Mouse (Mus musculus) C2C12 (cell line): ENCODE measurements around the gene Orm3. TPM values are rescaled to one million over a fixed set of nuclear protein-coding genes. Genes with fewer than 3 reads are reported as not detected.

Source experiments
- H3K27me3 ChIP-seq: one replicate; pipeline ENCODE4 v1.6.1; 2011; ENCODE audit not compliant: control insufficient read depth, insufficient read depth, insufficient read length
- H3K36me3 ChIP-seq: one replicate; pipeline ENCODE4 v1.6.1; 2011; ENCODE audit not compliant: control insufficient read depth, insufficient read depth
- H3K4me3 ChIP-seq: one replicate; pipeline ENCODE4 v1.5.1; 2011; ENCODE audit warnings: mild to moderate bottlenecking, control low read depth; ENCODE audit not compliant: poor library complexity, insufficient read depth, severe bottlenecking
- H3K79me2 ChIP-seq: one replicate; pipeline ENCODE4 v1.6.1; 2011; ENCODE audit not compliant: control insufficient read depth, insufficient read depth
- H3K79me3 ChIP-seq: one replicate; pipeline ENCODE4 v1.6.1; 2011; ENCODE audit warnings: low read depth, control low read depth
- H3ac ChIP-seq: one replicate; pipeline ENCODE3; 2011; ENCODE audit warnings: low read depth; ENCODE audit not compliant: control insufficient read depth, insufficient read length
- CEBPB ChIP-seq: IDR thresholded peaks from one replicate; pipeline ENCODE4 v1.6.1; 2011; ENCODE audit warnings: low read depth, mild to moderate bottlenecking, control low read depth, moderate library complexity
- CTCF ChIP-seq: IDR thresholded peaks from one replicate; pipeline ENCODE4 v1.5.1; 2011; ENCODE audit not compliant: control insufficient read depth, insufficient read depth, insufficient read length
- FOSL1 ChIP-seq: IDR thresholded peaks from one replicate; pipeline ENCODE4 v1.8.0; 2011; ENCODE audit warnings: mild to moderate bottlenecking, low read length; ENCODE audit not compliant: poor library complexity, insufficient read depth, severe bottlenecking
- MAX ChIP-seq: IDR thresholded peaks from one replicate; pipeline ENCODE4 v1.6.1; 2011; ENCODE audit warnings: mild to moderate bottlenecking, control low read depth
- MYOD1 ChIP-seq: IDR thresholded peaks from one replicate; pipeline ENCODE4 v1.6.1; 2011; ENCODE audit warnings: low read depth; ENCODE audit not compliant: control insufficient read depth, insufficient read length
- MYOG ChIP-seq: IDR thresholded peaks from one replicate; pipeline ENCODE4 v1.6.1; 2011; ENCODE audit not compliant: control insufficient read depth, insufficient read length; ENCODE audit errors: extremely low read depth
- USF1 ChIP-seq: IDR thresholded peaks from one replicate; pipeline ENCODE4 v1.6.1; 2011; ENCODE audit warnings: low read depth, mild to moderate bottlenecking, control low read depth, moderate library complexity
- polyA plus RNA-seq: library from polyadenylated mRNA; unstranded; fragments of >200 nt; fragmentation: generic; extraction: Trizol; gene quantifications from one replicate; pipeline ENCODE4 v1.2.1, GENCODE M21; 2012; ENCODE audit warnings: missing spikeins

The Orm3 gene
- polyA plus RNA-seq, 1 experiment: not detected

DNA sequence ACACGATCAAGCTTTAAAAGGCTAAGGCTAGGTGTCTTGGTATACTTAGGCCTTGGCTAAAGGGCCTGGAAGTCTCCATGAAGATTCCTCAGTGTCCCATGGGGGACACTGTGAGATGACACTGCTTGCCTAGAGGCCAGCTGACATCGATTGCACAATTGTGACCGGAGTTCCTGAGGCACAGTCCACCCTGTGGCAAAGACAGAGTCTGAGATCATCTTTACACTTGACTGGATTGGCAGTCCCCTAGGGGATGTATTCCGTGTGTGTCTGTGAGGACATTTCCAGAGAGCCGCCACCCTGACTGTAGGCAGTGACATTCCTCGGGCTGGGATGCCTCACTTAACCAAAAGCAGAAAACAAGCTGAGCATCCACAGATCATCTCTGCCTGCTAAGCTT lies 3.9 kb downstream of the Orm3 start:
- Histone ChIP-seq H3ac (no peak overlapping the region), H3K36me3 (no peaks in the 10 kb centered on the region), H3K4me3 (no peak overlapping the region), H3K79me3 (no peaks in the 10 kb centered on the region), H3K27me3 (no peaks in the 10 kb centered on the region), H3K79me2 (no peaks in the 10 kb centered on the region)
- TF ChIP-seq CEBPB (peak; percentile 86), FOSL1 (no peak), USF1 (no peak)

DNA sequence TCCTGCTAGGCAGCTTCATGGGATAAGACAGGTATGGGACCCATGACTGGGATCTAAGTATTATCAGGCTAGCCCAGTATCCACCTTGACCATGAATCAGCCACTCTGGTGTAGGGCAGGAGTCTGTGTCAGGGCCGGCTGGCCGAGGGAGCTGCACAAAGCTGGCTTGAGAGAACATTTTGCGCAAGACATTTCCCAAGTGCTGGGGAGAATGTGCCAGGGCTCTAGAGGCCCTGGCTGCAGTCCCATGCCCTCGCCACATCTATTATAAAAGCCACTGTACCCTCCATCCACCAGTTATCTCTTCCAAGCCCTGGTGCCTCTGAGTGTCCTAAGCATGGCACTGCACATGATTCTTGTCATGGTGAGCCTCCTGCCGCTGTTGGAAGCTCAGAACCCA lies 6.2 kb downstream of the Orm3 start, which contains the start of gene Orm2:
TSS of gene Orm2 (plus strand) at position 300 of the 400 bp plus-strand sequence.
- H3K79me3 ChIP-seq: no peaks in the 10 kb centered on the region
- no peak within 1 kb of the TSS for H3ac ChIP-seq
- no peaks in the 10 kb centered on the region for H3K79me2 ChIP-seq
- TF ChIP-seq CEBPB (no peak), FOSL1 (no peak), MYOD1 (no peak), USF1 (no peak), CTCF (no peak), MYOG (no peak), MAX (no peak)
- no peaks in the 10 kb centered on the region for H3K27me3 ChIP-seq
- no peak within 1 kb of the TSS for H3K4me3 ChIP-seq
- no peaks in the 10 kb centered on the region for H3K36me3 ChIP-seq

- H3ac ChIP-seq: no peak overlapping the region
- H3K36me3 ChIP-seq: no peaks in the 10 kb centered on the region
- TF ChIP-seq MYOD1 (no peak), MAX (no peak), CTCF (peak; percentile 97), USF1 (no peak), CEBPB (no peak), MYOG (no peak)
- no peak overlapping the region for H3K4me3 ChIP-seq
- H3K79me3 ChIP-seq: no peaks in the 10 kb centered on the region
- no peaks in the 10 kb centered on the region for H3K27me3 ChIP-seq
- H3K79me2 ChIP-seq: no peaks in the 10 kb centered on the region
Measured at GRCm38 (mm10) chr4:63368577-63368976, 12.6 kb downstream of the Orm3 start.

- TF ChIP-seq MYOD1 (no peak), MYOG (no peak), CEBPB (no peak), CTCF (no peak), FOSL1 (no peak), USF1 (no peak), MAX (no peak)
- Histone ChIP-seq H3K79me3 (no peaks in the 10 kb centered on the region), H3ac (no peak overlapping the region), H3K4me3 (no peak overlapping the region), H3K27me3 (no peaks in the 10 kb centered on the region), H3K79me2 (no peaks in the 10 kb centered on the region), H3K36me3 (no peaks in the 10 kb centered on the region)
Measured at GRCm38 (mm10) chr4:63370897-63371296, 14.9 kb downstream of the Orm3 start.

DNA sequence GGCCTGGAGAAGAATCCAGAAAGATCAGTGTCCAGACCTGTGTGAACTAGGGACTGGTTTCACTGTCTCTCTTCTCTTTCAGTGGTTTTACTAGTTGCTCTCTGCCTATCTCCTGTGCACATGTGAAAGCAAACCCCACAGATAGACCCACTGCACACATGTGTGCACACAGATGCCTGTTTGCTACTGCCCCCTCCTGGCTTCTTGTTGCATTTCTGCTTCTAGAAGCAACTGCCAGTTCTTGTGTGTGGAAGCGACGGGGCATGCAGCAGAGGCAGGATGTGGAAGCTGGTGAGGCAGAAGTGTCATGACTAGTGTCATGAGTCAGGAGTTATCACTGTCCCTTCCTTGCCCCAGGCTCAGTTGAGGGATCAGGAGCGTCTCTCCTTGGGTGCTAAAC lies 15.9 kb downstream of the Orm3 start:
- Histone ChIP-seq H3K36me3 (no peaks in the 10 kb centered on the region), H3K79me3 (no peaks in the 10 kb centered on the region), H3ac (no peak overlapping the region), H3K79me2 (no peaks in the 10 kb centered on the region), H3K27me3 (no peaks in the 10 kb centered on the region), H3K4me3 (no peak overlapping the region)
- TF ChIP-seq MYOD1 (no peak), CTCF (peak; percentile 9)

DNA sequence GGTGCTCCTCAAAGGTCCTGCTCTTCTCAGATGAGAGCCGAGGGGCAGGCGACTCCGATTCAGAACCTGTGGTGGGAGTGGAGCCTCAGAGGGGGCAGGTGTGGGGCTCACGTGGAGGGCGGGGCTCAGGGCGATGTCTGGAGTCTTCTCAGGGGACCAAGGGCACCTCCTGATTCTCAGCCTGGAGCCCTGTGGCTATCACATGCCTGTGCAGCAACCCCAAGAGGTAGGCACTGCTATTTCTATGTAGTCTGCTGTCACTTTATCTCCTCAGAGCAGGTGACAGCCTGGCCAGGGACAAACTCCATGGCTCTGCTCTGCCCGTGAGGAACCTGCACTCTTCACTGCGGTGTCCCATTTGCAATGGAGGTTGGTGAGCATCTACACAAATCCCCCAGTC lies 17.4 kb downstream of the Orm3 start:
- H3K27me3 ChIP-seq: no peaks in the 10 kb centered on the region
- no peak overlapping the region for H3K4me3 ChIP-seq
- no peaks in the 10 kb centered on the region for H3K79me3 ChIP-seq
- no peak overlapping the region for H3ac ChIP-seq
- H3K36me3 ChIP-seq: peaks cover 9% of the 10 kb centered on the region
- H3K79me2 ChIP-seq: no peaks in the 10 kb centered on the region
- no peak for TF ChIP-seq MAX
- no peak for TF ChIP-seq CTCF
- no peak for TF ChIP-seq MYOG
- TF ChIP-seq FOSL1: no peak
- no peak for TF ChIP-seq CEBPB
- no peak for TF ChIP-seq MYOD1
- TF ChIP-seq USF1: no peak
